Mouse (Mus musculus) bone marrow, adult 2 months (tissue): ENCODE results near the gene Rgs6.

Source experiments
- CTCF ChIP-seq: fragments of 200-500 bp; IDR thresholded peaks from 2 replicates; pipeline ENCODE4 v1.5.1; 2011; ENCODE audit warnings: low read length, control low read depth; ENCODE audit not compliant: control insufficient read depth, insufficient read depth
- POLR2A ChIP-seq: fragments of 200-500 bp; IDR thresholded peaks from 2 replicates; pipeline ENCODE4 v1.6.1; 2011; ENCODE audit warnings: low read depth, mild to moderate bottlenecking, control low read depth, low read length, borderline replicate concordance; ENCODE audit not compliant: control insufficient read depth

DNA sequence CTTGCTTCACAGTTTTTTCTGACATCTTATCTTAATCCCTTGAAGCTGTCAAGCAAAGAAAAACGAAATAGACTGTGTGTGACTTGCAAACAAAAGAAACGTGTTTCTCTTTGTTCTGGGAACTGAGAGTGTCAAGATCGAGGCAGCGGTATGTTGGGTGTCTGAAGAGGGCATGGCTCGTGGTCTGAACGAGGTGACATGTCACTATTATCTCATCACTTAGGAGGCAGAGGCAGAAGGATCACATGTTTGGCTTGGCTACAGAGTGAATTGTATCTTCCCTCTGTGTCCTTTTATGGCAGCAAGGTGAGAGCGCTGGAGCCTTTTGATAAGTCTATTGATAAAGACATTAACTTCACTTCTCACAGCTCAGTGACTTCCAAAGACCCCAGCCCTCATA lies 512.8 kb downstream of the Rgs6 start:
- TF ChIP-seq CTCF (no peak), POLR2A (no peak)
